Mouse (Mus musculus) megakaryocyte-erythroid progenitor cell, adult 5 weeks (primary cell): Measurements from ENCODE around the gene Foxa2. TPM values are rescaled to one million over a fixed set of nuclear protein-coding genes. Genes with fewer than 3 reads are reported as not detected.

Experiments
- polyA plus RNA-seq: library from polyadenylated mRNA; stranded (reverse); fragments of >175 nt; gene quantifications from 2 replicates; pipeline ENCODE4 v1.2.3, GENCODE M21; 2012

The Foxa2 gene
- polyA plus RNA-seq: 0.33 and 0.37 TPM in 2 replicates

DNA sequence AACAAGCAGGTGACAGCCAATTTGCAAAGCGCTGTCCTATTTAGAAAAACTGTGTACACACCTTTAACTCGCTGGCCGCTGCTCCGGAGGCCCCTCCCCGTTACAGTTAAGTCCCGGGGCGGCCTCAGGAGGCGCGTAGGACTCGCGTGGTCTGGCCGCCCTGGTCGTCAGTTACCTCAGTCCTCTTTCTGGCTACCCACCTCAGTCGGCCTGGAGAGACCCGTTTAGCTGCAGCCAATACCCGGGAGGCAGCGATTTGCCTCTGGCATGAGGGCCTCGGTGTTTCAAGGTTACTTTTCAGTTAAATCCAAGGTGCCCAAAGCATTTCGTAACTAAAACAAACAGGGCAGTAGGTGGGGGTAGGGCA is at the start of gene Foxa2:
Foxa2 (minus strand) TSS at position 171 of the 367 bp plus-strand sequence.

